Mouse (Mus musculus) liver, embryonic 15.5 days (tissue): Measurements from ENCODE around the gene Peg12. TPM values are rescaled to one million over a fixed set of nuclear protein-coding genes. Genes with fewer than 3 reads are reported as not detected.
A peak's percentile ranks its signal among the peaks of the same experiment; 100 is the strongest.

Experiments
- ATAC-seq: fragments of 200-750 bp; cut with Nextera tagmentation; 2 replicates; pipeline ENCODE4 v1.8.0; 2017; ENCODE audit warnings: moderate number of reproducible peaks, mild to moderate bottlenecking, moderate library complexity; ENCODE audit not compliant: insufficient read depth
- H3K27ac ChIP-seq: fragments of 300-500 bp; sonication (generic); replicated peaks from 2 replicates; pipeline ENCODE4 v1.5.1; 2015; ENCODE audit warnings: mild to moderate bottlenecking, inconsistent platforms
- H3K27me3 ChIP-seq: fragments of 300-500 bp; sonication (generic); 2 replicates; pipeline ENCODE4 v1.6.1; 2015; ENCODE audit warnings: mild to moderate bottlenecking, inconsistent platforms
- H3K36me3 ChIP-seq: fragments of 300-500 bp; sonication (generic); replicated peaks from 2 replicates; pipeline ENCODE4 v1.6.1; 2015; ENCODE audit warnings: moderate library complexity, mild to moderate bottlenecking, inconsistent platforms
- H3K4me1 ChIP-seq: fragments of 300-500 bp; sonication (generic); replicated peaks from 2 replicates; pipeline ENCODE4 v1.6.1; 2015; ENCODE audit warnings: inconsistent platforms
- H3K4me2 ChIP-seq: fragments of 300-500 bp; sonication (generic); 2 replicates; pipeline ENCODE4 v1.6.1; 2015; ENCODE audit warnings: moderate library complexity, mild to moderate bottlenecking, inconsistent platforms
- H3K4me3 ChIP-seq: fragments of 300-500 bp; sonication (generic); replicated peaks from 2 replicates; pipeline ENCODE4 v1.5.1; 2015; ENCODE audit warnings: mild to moderate bottlenecking, inconsistent platforms
- H3K9ac ChIP-seq: fragments of 300-500 bp; sonication (generic); 2 replicates; pipeline ENCODE4 v1.6.1; 2015; ENCODE audit warnings: moderate library complexity, mild to moderate bottlenecking, inconsistent platforms
- H3K9me3 ChIP-seq: fragments of 300-500 bp; sonication (generic); replicated peaks from 2 replicates; pipeline ENCODE4 v1.6.1; 2016; ENCODE audit warnings: inconsistent platforms
- WGBS: fragments of 180-500 bp; shearing (Covaris S2); methylation state at CpG from one replicate; pipeline ENCODE4 v1.1.7; 2015; ENCODE audit warnings: mixed read lengths; ENCODE audit not compliant: insufficient replicate concordance; 5-methylcytosine and 5-hydroxymethylcytosine counted together
- polyA plus RNA-seq: library from polyadenylated mRNA; unstranded; fragments of >200 nt; fragmentation: Nextera tagmentation; extraction: Ambion mirVana; gene quantifications from 2 replicates; pipeline ENCODE4 v1.2.1, GENCODE M21; 2015

Gene Peg12
- polyA plus RNA-seq, 1 experiment from 2014 or later = 1.7 TPM

DNA sequence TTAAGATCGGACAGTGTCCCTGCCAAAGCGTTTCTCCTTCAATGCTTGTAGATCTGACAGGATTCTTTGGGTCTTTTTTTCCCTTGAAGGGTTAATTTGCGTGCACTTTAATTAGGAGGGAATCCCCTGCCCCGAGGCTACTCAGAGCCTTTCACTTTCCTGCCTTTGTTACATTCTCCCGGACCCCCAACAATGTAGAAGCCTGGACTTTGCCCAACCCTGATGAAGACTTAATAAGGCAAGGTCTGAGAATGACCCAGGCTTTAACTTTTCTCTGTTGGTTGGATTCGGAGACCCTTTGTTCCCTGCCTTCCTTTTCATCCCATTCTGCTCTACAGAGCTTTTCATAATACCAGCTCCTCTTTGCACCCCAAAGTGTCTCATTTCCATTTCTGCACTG, 43.7 kb downstream of the Peg12 start:
- Histone ChIP-seq H3K9me3 (no peaks in the 10 kb centered on the region), H3K4me1 (0 out of 2 replicates have a peak, but pooled peaks cover 2% of the 10 kb centered on the region), H3K4me2 (no peak overlapping the region), H3K4me3 (no peak overlapping the region), H3K27ac (no peak overlapping the region), H3K27me3 (no peaks in the 10 kb centered on the region), H3K36me3 (no peaks in the 10 kb centered on the region), H3K9ac (no peak overlapping the region)
- WGBS = 61% methylated on average over 6 of the region's 6 CpGs
- ATAC-seq = no peak

GRCm38 (mm10) chr7:62419493-62420360, 44.6 kb downstream of the Peg12 start, which contains the start of gene Mkrn3:
Gene Mkrn3 (minus strand): TSS chr7:62420139.
- H3K27me3 ChIP-seq = no peaks in the 10 kb centered on the region
- 0 out of 2 replicates have a peak, but pooled peaks cover 2% of the 10 kb centered on the region for H3K4me1 ChIP-seq
- peak within 1 kb of the TSS; percentile 69 for H3K4me2 ChIP-seq
- peak within 1 kb of the TSS; percentile 58 for H3K4me3 ChIP-seq
- no peaks in the 10 kb centered on the region for H3K9me3 ChIP-seq
- H3K27ac ChIP-seq = no peak within 1 kb of the TSS
- H3K36me3 ChIP-seq = no peaks in the 10 kb centered on the region
- WGBS = 22% methylated on average over 49 of the region's 49 CpGs
- 0 out of 2 replicates have a peak, but pooled peaks have one; percentile 18 for ATAC-seq
- H3K9ac ChIP-seq = no peak within 1 kb of the TSS

GRCm38 (mm10) chr7:62419105-62419492, 45.2 kb downstream of the Peg12 start:
- Histone ChIP-seq H3K36me3 (no peaks in the 10 kb centered on the region), H3K4me2 (peak overlapping the region; percentile 69), H3K27me3 (no peaks in the 10 kb centered on the region), H3K9ac (no peak overlapping the region), H3K27ac (no peak overlapping the region), H3K4me3 (peak overlapping the region; percentile 58), H3K4me1 (0 out of 2 replicates have a peak, but pooled peaks cover 2% of the 10 kb centered on the region), H3K9me3 (no peaks in the 10 kb centered on the region)
- no peak for ATAC-seq
- 63% methylated on average over 17 of the region's 17 CpGs for WGBS

- Histone ChIP-seq H3K36me3 (no peaks in the 10 kb centered on the region), H3K4me1 (0 out of 2 replicates have a peak, but pooled peaks cover 2% of the 10 kb centered on the region), H3K4me3 (no peak overlapping the region), H3K9me3 (no peaks in the 10 kb centered on the region), H3K27me3 (no peaks in the 10 kb centered on the region), H3K4me2 (no peak overlapping the region), H3K27ac (no peak overlapping the region), H3K9ac (no peak overlapping the region)
- WGBS = 68% methylated on average over 9 of the region's 9 CpGs
- no peak for ATAC-seq
Measured at GRCm38 (mm10) chr7:62418346-62418745, 46.0 kb downstream of the Peg12 start.

GRCm38 (mm10) chr7:62416173-62416572, 48.1 kb downstream of the Peg12 start:
- no peak overlapping the region for H3K4me2 ChIP-seq
- no peaks in the 10 kb centered on the region for H3K9me3 ChIP-seq
- no peak for ATAC-seq
- H3K4me3 ChIP-seq = no peak overlapping the region
- no peaks in the 10 kb centered on the region for H3K27me3 ChIP-seq
- H3K27ac ChIP-seq = no peak overlapping the region
- H3K4me1 ChIP-seq = 0 out of 2 replicates have a peak, but pooled peaks cover 2% of the 10 kb centered on the region
- H3K9ac ChIP-seq = no peak overlapping the region
- no peaks in the 10 kb centered on the region for H3K36me3 ChIP-seq

DNA sequence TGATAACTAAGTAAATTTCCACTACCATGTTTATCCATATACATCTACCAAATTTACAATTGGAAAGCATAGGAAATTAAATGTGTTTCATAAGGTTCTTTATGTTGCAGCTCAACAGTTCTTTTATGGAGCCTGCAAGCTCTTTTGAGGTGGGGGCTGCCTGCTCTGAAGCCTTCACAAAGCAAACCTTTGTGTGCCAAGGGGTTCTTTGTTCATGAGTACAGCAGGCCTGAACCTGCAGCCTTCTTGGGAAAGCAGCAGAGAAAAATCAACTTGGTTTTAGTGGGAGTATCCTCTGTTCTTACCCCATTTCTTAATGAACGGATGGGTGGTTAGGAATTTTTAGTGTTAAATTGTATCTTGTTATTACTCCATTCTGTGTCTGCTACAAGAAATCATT, 49.1 kb downstream of the Peg12 start:
- H3K36me3 ChIP-seq = no peaks in the 10 kb centered on the region
- no peak for ATAC-seq
- no peak overlapping the region for H3K4me3 ChIP-seq
- WGBS = 49% methylated on average over 1 of the region's 1 CpGs
- H3K9ac ChIP-seq = no peak overlapping the region
- H3K4me2 ChIP-seq = no peak overlapping the region
- H3K9me3 ChIP-seq = no peaks in the 10 kb centered on the region
- 0 out of 2 replicates have a peak, but pooled peaks cover 2% of the 10 kb centered on the region for H3K4me1 ChIP-seq
- no peaks in the 10 kb centered on the region for H3K27me3 ChIP-seq
- H3K27ac ChIP-seq = no peak overlapping the region

Other genes starting within 250 kb of the Peg12 start
- gene Ndn, start 117.9 kb downstream of the Peg12 start, polyA plus RNA-seq = 5.7 and 6.2 TPM in 2 replicates
- 0.07 and 0.15 TPM in 2 replicates for gene Magel2, start 87.5 kb downstream of the Peg12 start, polyA plus RNA-seq
- gene Mkrn3, start 44.4 kb downstream of the Peg12 start, polyA plus RNA-seq = 0.31 and 0.48 TPM in 2 replicates